Mouse (Mus musculus): ENCODE measurements around the gene Tbc1d8. TPM values are rescaled to one million over a fixed set of nuclear protein-coding genes. Genes with fewer than 3 reads are reported as not detected.
A peak's percentile ranks its signal among the peaks of the same experiment; 100 is the strongest.

Gene Tbc1d8
- total and polyA plus RNA-seq, 2 experiments from 2014 or later, result 7.8 to 17.4 TPM

GRCm38 (mm10) chr1:39381017-39381416 is 97.5 kb downstream of the Tbc1d8 start:
- Histone ChIP-seq H3K9me3 (ENCODE audit: low read length) (no peaks in the 10 kb centered on the region), H3K4me2 (ENCODE audit: low read depth, low read length) (no peak overlapping the region), H3K27me3 (ENCODE audit: insufficient read depth, low read length) (no peaks in the 10 kb centered on the region), H3K36me3 (ENCODE audit: insufficient read depth, low read length) (peaks cover 6% of the 10 kb centered on the region; the same call in 1 of the 2 replicates), H3K4me1 (ENCODE audit: insufficient read depth, low read length) (no peaks in the 10 kb centered on the region), H3K9ac (replicated peaks; ENCODE audit: low read length) (no peak overlapping the region), H3K4me3 (ENCODE audit: low read length) (no peak overlapping the region), H3K27ac (no peak overlapping the region)
- TF ChIP-seq CTCF (IDR thresholded peaks at IDR 0.05; ENCODE audit: low read depth), result no peak
- 83% methylated on average over 9 of the region's 9 CpGs for WGBS
- ATAC-seq (no peak), DNase-seq (ENCODE audit: low spot score) (no peak)

GRCm38 (mm10) chr1:39379021-39379420 is 99.5 kb downstream of the Tbc1d8 start:
- DNase-seq (ENCODE audit: low spot score) (no peak), ATAC-seq (no peak)
- no peak overlapping the region for H3K27ac ChIP-seq
- no peak for TF ChIP-seq CTCF (IDR thresholded peaks at IDR 0.05; ENCODE audit: low read depth)
- H3K4me2 ChIP-seq (ENCODE audit: low read depth, low read length), result no peak overlapping the region
- H3K9me3 ChIP-seq (ENCODE audit: low read length), result no peaks in the 10 kb centered on the region
- peaks cover 6% of the 10 kb centered on the region; the same call in 1 of the 2 replicates for H3K36me3 ChIP-seq (ENCODE audit: insufficient read depth, low read length)
- WGBS, result 73% methylated on average over 5 of the region's 5 CpGs
- H3K27me3 ChIP-seq (ENCODE audit: insufficient read depth, low read length), result no peaks in the 10 kb centered on the region
- no peak overlapping the region for H3K9ac ChIP-seq (replicated peaks; ENCODE audit: low read length)
- no peak overlapping the region for H3K4me3 ChIP-seq (ENCODE audit: low read length)
- no peaks in the 10 kb centered on the region for H3K4me1 ChIP-seq (ENCODE audit: insufficient read depth, low read length)

- H3K36me3 ChIP-seq (ENCODE audit: insufficient read depth, low read length), result peaks cover 7% of the 10 kb centered on the region; the same call in 1 of the 2 replicates
- no peaks in the 10 kb centered on the region for H3K9me3 ChIP-seq (ENCODE audit: low read length)
- H3K4me3 ChIP-seq (ENCODE audit: low read length), result no peak overlapping the region
- ATAC-seq (no peak), DNase-seq (ENCODE audit: low spot score) (no peak)
- H3K27me3 ChIP-seq (ENCODE audit: insufficient read depth, low read length), result no peaks in the 10 kb centered on the region
- TF ChIP-seq CTCF (IDR thresholded peaks at IDR 0.05; ENCODE audit: low read depth), result no peak
- WGBS, result 59% methylated on average over 1 of the region's 1 CpGs
- H3K4me2 ChIP-seq (ENCODE audit: low read depth, low read length), result no peak overlapping the region
- no peak overlapping the region for H3K9ac ChIP-seq (replicated peaks; ENCODE audit: low read length)
- H3K4me1 ChIP-seq (ENCODE audit: insufficient read depth, low read length), result no peaks in the 10 kb centered on the region
- no peak overlapping the region for H3K27ac ChIP-seq
These were observed 100.0 kb downstream of the Tbc1d8 start for GRCm38 (mm10) chr1:39378540-39378939.

- no peaks in the 10 kb centered on the region for H3K27me3 ChIP-seq (ENCODE audit: insufficient read depth, low read length)
- ATAC-seq (peak; percentile 30; the same call in 1 of the 2 replicates), DNase-seq (ENCODE audit: low spot score) (no peak)
- no peaks in the 10 kb centered on the region for H3K9me3 ChIP-seq (ENCODE audit: low read length)
- 84% methylated on average over 9 of the region's 9 CpGs for WGBS
- H3K27ac ChIP-seq, result no peak overlapping the region
- TF ChIP-seq CTCF (IDR thresholded peaks at IDR 0.05; ENCODE audit: low read depth), result no peak
- no peaks in the 10 kb centered on the region for H3K4me1 ChIP-seq (ENCODE audit: insufficient read depth, low read length)
- H3K4me3 ChIP-seq (ENCODE audit: low read length), result no peak overlapping the region
- peaks cover 25% of the 10 kb centered on the region; the same call in 1 of the 2 replicates for H3K36me3 ChIP-seq (ENCODE audit: insufficient read depth, low read length)
- H3K9ac ChIP-seq (replicated peaks; ENCODE audit: low read length), result no peak overlapping the region
- no peak overlapping the region for H3K4me2 ChIP-seq (ENCODE audit: low read depth, low read length)
These were observed 101.8 kb downstream of the Tbc1d8 start for GRCm38 (mm10) chr1:39376726-39377240.

GRCm38 (mm10) chr1:39376121-39376520 is 102.4 kb downstream of the Tbc1d8 start:
- Histone ChIP-seq H3K9me3 (ENCODE audit: low read length) (no peaks in the 10 kb centered on the region), H3K4me3 (ENCODE audit: low read length) (no peak overlapping the region), H3K27ac (no peak overlapping the region), H3K4me2 (ENCODE audit: low read depth, low read length) (no peak overlapping the region), H3K27me3 (ENCODE audit: insufficient read depth, low read length) (no peaks in the 10 kb centered on the region), H3K36me3 (ENCODE audit: insufficient read depth, low read length) (peaks cover 28% of the 10 kb centered on the region), H3K9ac (replicated peaks; ENCODE audit: low read length) (no peak overlapping the region), H3K4me1 (ENCODE audit: insufficient read depth, low read length) (no peaks in the 10 kb centered on the region)
- no peak for DNase-seq (ENCODE audit: low spot score)
- no peak for ATAC-seq
- TF ChIP-seq CTCF (IDR thresholded peaks at IDR 0.05; ENCODE audit: low read depth), result no peak
- 91% methylated on average over 7 of the region's 7 CpGs for WGBS

GRCm38 (mm10) chr1:39374231-39374809 is 104.2 kb downstream of the Tbc1d8 start:
- no peak overlapping the region for H3K9ac ChIP-seq (replicated peaks; ENCODE audit: low read length)
- H3K27ac ChIP-seq, result no peak overlapping the region
- no peak for TF ChIP-seq CTCF (IDR thresholded peaks at IDR 0.05; ENCODE audit: low read depth)
- H3K4me2 ChIP-seq (ENCODE audit: low read depth, low read length), result no peak overlapping the region
- no peak for DNase-seq (ENCODE audit: low spot score)
- WGBS, result 88% methylated on average over 5 of the region's 5 CpGs
- H3K4me1 ChIP-seq (ENCODE audit: insufficient read depth, low read length), result no peaks in the 10 kb centered on the region
- ATAC-seq, result no peak; the same call in 1 of the 2 replicates
- no peaks in the 10 kb centered on the region for H3K9me3 ChIP-seq (ENCODE audit: low read length)
- peaks cover 36% of the 10 kb centered on the region for H3K36me3 ChIP-seq (ENCODE audit: insufficient read depth, low read length)
- no peaks in the 10 kb centered on the region for H3K27me3 ChIP-seq (ENCODE audit: insufficient read depth, low read length)
- no peak overlapping the region for H3K4me3 ChIP-seq (ENCODE audit: low read length)

GRCm38 (mm10) chr1:39373378-39373777 is 105.2 kb downstream of the Tbc1d8 start:
- DNase-seq (ENCODE audit: low spot score), result no peak
- Histone ChIP-seq H3K27ac (no peak overlapping the region), H3K9me3 (ENCODE audit: low read length) (no peaks in the 10 kb centered on the region), H3K36me3 (ENCODE audit: insufficient read depth, low read length) (peaks cover 36% of the 10 kb centered on the region), H3K9ac (replicated peaks; ENCODE audit: low read length) (no peak overlapping the region), H3K4me3 (ENCODE audit: low read length) (no peak overlapping the region), H3K4me2 (ENCODE audit: low read depth, low read length) (no peak overlapping the region), H3K27me3 (ENCODE audit: insufficient read depth, low read length) (no peaks in the 10 kb centered on the region), H3K4me1 (ENCODE audit: insufficient read depth, low read length) (peaks cover 5% of the 10 kb centered on the region; the same call in 1 of the 2 replicates)
- WGBS, result 76% methylated on average over 4 of the region's 4 CpGs
- TF ChIP-seq CTCF (IDR thresholded peaks at IDR 0.05; ENCODE audit: low read depth), result no peak
- ATAC-seq, result no peak

Measured in hindbrain, postnatal 0 days (tissue).